Mouse (Mus musculus) E14TG2a.4 (cell line): ENCODE results near the gene Chn1.

Source experiments
- H3K27me3 ChIP-seq: 2 replicates; pipeline ENCODE4 v1.6.1; 2014; ENCODE audit warnings: low read length, control low read depth; ENCODE audit not compliant: insufficient read depth
- H3K36me3 ChIP-seq: 2 replicates; pipeline ENCODE4 v1.6.1; 2014; ENCODE audit warnings: low read length, control low read depth; ENCODE audit not compliant: insufficient read depth
- H3K4me1 ChIP-seq: replicated peaks from 2 replicates; pipeline ENCODE4 v1.6.1; 2014; ENCODE audit warnings: low read depth, low read length, control low read depth
- H3K4me3 ChIP-seq: replicated peaks from 2 replicates; pipeline ENCODE4 v1.5.1; 2014; ENCODE audit warnings: mild to moderate bottlenecking, low read length
- H3K9me3 ChIP-seq: 2 replicates; pipeline ENCODE4 v1.6.1; 2014; ENCODE audit warnings: low read length, control low read depth
- CTCF ChIP-seq: conservative IDR thresholded peaks from 2 replicates; pipeline ENCODE4 v1.5.1; 2014; ENCODE audit warnings: low read length
- NANOG ChIP-seq: IDR thresholded peaks from 2 replicates; pipeline ENCODE4 v1.6.1; 2014; ENCODE audit warnings: borderline replicate concordance, low read length, mixed read lengths
- POU5F1 ChIP-seq: IDR thresholded peaks from 2 replicates; pipeline ENCODE4 v1.6.1; 2014; ENCODE audit warnings: low read length, borderline replicate concordance

The Chn1 gene

DNA sequence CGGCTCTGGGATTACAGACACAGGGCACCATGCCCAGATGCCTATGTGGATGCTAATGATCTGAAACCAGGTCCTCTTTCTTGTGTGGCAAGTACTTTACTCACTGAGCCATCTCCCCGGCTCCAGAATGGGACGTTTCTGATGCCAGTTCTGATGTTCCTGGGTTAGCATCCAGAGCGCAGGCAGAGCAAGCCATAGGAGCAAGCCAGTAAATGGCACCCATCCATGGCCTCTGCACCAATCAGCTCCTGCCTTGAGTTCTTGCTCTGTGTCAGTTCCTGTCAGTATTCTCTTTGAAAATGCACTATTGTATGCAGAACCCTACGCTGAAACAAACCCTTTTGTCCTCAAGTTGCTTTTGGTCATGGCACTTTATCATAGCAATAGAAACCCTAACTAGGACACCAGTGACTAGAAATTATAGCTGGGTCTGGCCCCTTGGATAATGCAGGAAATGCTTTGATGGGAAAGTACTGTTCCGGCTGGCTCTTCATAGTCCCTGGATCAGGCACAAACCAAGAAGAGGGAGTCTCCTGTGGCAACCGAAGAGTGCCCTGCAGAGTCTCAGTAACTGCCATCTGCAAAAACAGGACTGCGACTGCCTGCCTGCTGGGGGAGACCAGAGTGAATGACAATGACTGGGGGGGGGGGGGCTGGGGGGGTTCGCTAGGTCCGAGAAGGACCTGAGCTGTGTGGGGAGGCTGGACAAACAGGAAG lies 188.6 kb downstream of the Chn1 start:
- H3K36me3 ChIP-seq = no peaks in the 10 kb centered on the region
- H3K4me1 ChIP-seq = peaks cover 32% of the 10 kb centered on the region
- no peak for TF ChIP-seq CTCF
- TF ChIP-seq NANOG = no peak
- no peak for TF ChIP-seq POU5F1
- H3K27me3 ChIP-seq = peaks cover 38% of the 10 kb centered on the region
- H3K9me3 ChIP-seq = no peaks in the 10 kb centered on the region
- H3K4me3 ChIP-seq = no peak overlapping the region

DNA sequence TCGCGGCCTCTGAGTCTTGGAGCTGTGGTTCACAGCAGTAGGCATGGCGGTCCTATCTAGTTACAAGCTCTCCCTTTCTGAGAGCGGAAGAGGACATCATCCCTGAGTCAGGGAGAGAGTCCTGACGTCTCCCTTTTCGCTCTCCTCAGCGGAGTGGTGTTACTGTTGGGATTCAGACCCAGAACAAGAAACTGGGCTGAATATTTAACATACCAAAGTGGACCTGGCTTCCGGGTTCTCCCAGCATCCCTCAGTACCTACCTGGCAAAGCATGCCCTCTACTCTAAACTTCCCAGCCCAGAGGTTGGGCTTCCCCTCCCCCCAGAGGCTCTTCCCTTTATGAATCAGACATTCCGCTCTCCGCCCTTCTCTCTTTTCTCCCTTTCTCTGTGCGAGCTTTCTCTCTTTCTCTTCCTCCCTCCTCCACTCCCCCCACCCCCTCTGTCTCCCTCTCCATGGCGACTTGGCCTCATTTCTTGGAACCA lies 189.8 kb downstream of the Chn1 start:
- H3K27me3 ChIP-seq = peaks cover 27% of the 10 kb centered on the region
- no peaks in the 10 kb centered on the region for H3K36me3 ChIP-seq
- no peaks in the 10 kb centered on the region for H3K9me3 ChIP-seq
- peaks cover 24% of the 10 kb centered on the region for H3K4me1 ChIP-seq
- no peak for TF ChIP-seq NANOG
- no peak for TF ChIP-seq CTCF
- TF ChIP-seq POU5F1 = no peak
- peak overlapping the region; percentile 43 for H3K4me3 ChIP-seq

DNA sequence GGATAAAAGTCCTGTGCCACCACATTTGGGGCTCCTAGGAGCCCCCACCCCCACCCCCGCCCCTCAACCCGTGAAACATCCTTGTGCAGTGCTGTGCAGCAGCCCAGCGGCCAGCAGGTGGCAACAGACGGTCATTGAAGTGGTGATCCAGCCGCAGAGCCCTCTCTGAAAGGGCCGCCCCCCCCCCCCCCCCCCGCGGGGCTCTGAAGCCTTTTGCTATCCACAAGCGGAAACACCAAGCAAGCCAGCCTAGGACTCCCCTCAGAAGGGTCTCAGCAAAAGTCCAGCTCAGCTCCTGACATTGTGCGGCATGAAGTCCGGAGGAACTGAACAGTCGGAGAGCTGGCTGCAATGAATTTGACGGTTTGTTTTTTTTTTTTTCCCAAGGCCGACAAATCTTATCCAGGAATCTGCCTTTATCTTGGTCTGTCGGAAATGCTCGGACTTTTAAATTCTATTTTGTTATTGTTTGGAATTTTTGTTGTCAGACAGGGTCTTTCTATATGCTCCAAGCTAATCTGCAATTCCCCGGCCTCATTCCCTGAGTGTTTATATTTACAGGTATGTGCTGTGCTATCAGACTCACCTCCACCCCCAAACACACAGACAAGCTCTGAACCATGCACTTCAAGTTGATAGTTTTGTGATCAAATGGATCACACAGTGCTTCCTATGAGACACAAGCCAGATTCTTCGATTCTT lies 190.3 kb downstream of the Chn1 start:
- TF ChIP-seq POU5F1 (no peak), NANOG (no peak), CTCF (peak; percentile 15)
- peak overlapping the region; percentile 43 for H3K4me3 ChIP-seq
- no peaks in the 10 kb centered on the region for H3K36me3 ChIP-seq
- no peaks in the 10 kb centered on the region for H3K9me3 ChIP-seq
- peaks cover 27% of the 10 kb centered on the region for H3K27me3 ChIP-seq
- peaks cover 19% of the 10 kb centered on the region for H3K4me1 ChIP-seq

GRCm38 (mm10) chr2:73580720-73581119 lies 194.4 kb downstream of the Chn1 start:
- no peak overlapping the region for H3K4me3 ChIP-seq
- no peaks in the 10 kb centered on the region for H3K9me3 ChIP-seq
- peaks cover 11% of the 10 kb centered on the region; the same call in 1 of the 2 replicates for H3K27me3 ChIP-seq
- peaks cover 18% of the 10 kb centered on the region for H3K4me1 ChIP-seq
- no peaks in the 10 kb centered on the region for H3K36me3 ChIP-seq
- TF ChIP-seq CTCF (no peak), NANOG (no peak), POU5F1 (no peak)

DNA sequence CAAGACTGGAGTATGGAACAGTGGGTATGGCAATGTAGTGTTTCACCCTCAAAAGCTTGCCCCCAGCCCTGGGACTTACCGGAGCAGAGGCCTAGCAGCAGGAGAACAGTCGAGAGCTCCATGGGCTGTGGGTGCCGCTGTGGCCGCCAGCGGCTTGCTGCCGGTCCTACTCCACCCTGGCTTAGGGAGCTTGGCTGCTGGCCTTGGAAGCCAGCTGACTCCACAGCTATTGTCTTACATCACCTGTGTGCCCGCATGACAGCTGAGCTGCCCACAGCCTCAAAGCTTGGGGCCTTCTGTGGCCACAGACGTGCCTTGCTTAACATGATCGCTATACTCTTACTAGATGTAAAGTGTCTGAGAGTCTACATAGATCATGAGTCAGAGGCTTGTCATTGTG lies 195.0 kb downstream of the Chn1 start, which contains the start of gene Chrna1:
Gene Chrna1 (minus strand): TSS at position 173 of the 400 bp plus-strand sequence.
- Histone ChIP-seq H3K4me3 (no peak within 1 kb of the TSS), H3K36me3 (no peaks in the 10 kb centered on the region), H3K9me3 (no peaks in the 10 kb centered on the region), H3K4me1 (peaks cover 14% of the 10 kb centered on the region), H3K27me3 (peaks cover 10% of the 10 kb centered on the region; the same call in 1 of the 2 replicates)
- TF ChIP-seq NANOG (no peak), CTCF (no peak), POU5F1 (no peak)

DNA sequence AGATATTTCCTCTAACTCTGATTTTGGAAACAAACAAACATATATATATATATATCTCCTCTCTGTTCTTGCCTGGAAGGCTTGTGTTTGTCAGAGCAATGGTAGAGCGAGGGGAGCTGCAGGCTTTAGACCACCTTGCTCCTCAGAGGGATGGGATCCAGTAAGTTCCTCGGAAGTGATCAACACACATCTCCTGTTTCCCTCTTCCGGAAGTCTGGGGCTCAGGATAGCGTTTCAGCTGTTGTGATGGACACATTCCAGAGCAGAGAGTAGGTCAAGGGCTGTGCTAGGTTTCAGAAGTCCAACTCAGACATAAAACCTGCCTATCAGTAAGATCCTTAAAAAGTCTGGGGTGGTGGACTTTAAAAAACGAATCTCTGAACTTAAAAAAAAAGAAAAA lies 196.0 kb downstream of the Chn1 start:
- TF ChIP-seq CTCF = no peak
- TF ChIP-seq NANOG = no peak
- no peak for TF ChIP-seq POU5F1
- Histone ChIP-seq H3K36me3 (no peaks in the 10 kb centered on the region), H3K27me3 (peaks cover 9% of the 10 kb centered on the region; the same call in 1 of the 2 replicates), H3K9me3 (no peaks in the 10 kb centered on the region), H3K4me1 (peaks cover 9% of the 10 kb centered on the region), H3K4me3 (no peak overlapping the region)

- Histone ChIP-seq H3K27me3 (peaks cover 3% of the 10 kb centered on the region; the same call in 1 of the 2 replicates), H3K9me3 (no peaks in the 10 kb centered on the region), H3K36me3 (no peaks in the 10 kb centered on the region), H3K4me3 (no peak overlapping the region), H3K4me1 (peaks cover 16% of the 10 kb centered on the region; the same call in 1 of the 2 replicates)
- no peak for TF ChIP-seq NANOG
- TF ChIP-seq POU5F1 = no peak
- no peak for TF ChIP-seq CTCF
These were observed 200.7 kb downstream of the Chn1 start for GRCm38 (mm10) chr2:73574418-73574817.

DNA sequence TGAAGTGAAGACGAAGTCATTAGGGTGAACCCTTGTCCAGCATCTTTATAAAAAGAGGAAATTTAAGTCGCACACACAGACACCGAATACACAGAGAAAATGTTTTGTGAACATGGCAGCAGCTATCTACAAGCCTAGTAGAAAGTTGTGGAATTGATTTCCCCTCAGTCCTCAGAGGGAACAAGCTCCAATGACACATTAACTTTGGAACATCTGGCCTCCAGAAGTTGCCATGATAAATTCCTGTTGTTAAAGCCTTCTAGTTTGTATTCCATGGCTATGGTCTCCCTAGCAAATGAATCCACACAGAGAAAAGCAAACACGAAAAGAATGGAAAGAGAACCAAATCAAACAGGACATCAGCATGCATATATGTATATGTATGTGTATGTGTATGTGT lies 201.6 kb downstream of the Chn1 start:
- Histone ChIP-seq H3K4me1 (peaks cover 16% of the 10 kb centered on the region; the same call in 1 of the 2 replicates), H3K4me3 (no peak overlapping the region), H3K9me3 (no peaks in the 10 kb centered on the region), H3K27me3 (peaks cover 4% of the 10 kb centered on the region; the same call in 1 of the 2 replicates), H3K36me3 (no peaks in the 10 kb centered on the region)
- TF ChIP-seq CTCF (no peak), POU5F1 (no peak), NANOG (no peak)
